Mouse (Mus musculus) lung, postnatal 0 days (tissue): ENCODE results near the gene Uba2. TPM values are rescaled to one million over a fixed set of nuclear protein-coding genes. Genes with fewer than 3 reads are reported as not detected.
"Not testable (repeated sequence)": the region's sequence is repeated elsewhere in the genome, so short reads cannot be mapped to it uniquely, and the experiment has no call there.

Experiments
- ATAC-seq: fragments of 200-750 bp; cut with Nextera tagmentation; 2 replicates; pipeline ENCODE4 v1.8.0; 2017; ENCODE audit warnings: moderate library complexity
- DNase-seq: peaks from one replicate; pipeline ENCODE4 v3.0.0-alpha.2; 2016; ENCODE audit warnings: low spot score
- H3K27ac ChIP-seq: fragments of 300-500 bp; sonication (generic); 2 replicates; pipeline ENCODE4 v1.5.1; 2014; ENCODE audit warnings: antibody characterized with exemption, mild to moderate bottlenecking, low read length, mixed read lengths
- H3K27me3 ChIP-seq: fragments of 300-500 bp; sonication (generic); replicated peaks from 2 replicates; pipeline ENCODE4 v1.6.1; 2014; ENCODE audit warnings: low read length, mixed read lengths; ENCODE audit not compliant: insufficient read depth
- H3K36me3 ChIP-seq: fragments of 300-500 bp; sonication (generic); 2 replicates; pipeline ENCODE4 v1.6.1; 2014; ENCODE audit warnings: low read length, mixed read lengths; ENCODE audit not compliant: insufficient read depth
- H3K4me1 ChIP-seq: fragments of 300-500 bp; sonication (generic); 2 replicates; pipeline ENCODE4 v1.6.1; 2014; ENCODE audit warnings: antibody characterized with exemption, low read depth, low read length, mixed read lengths; ENCODE audit not compliant: insufficient read depth
- H3K4me2 ChIP-seq: fragments of 300-500 bp; sonication (generic); replicated peaks from 2 replicates; pipeline ENCODE4 v1.6.1; 2014; ENCODE audit warnings: low read depth, mild to moderate bottlenecking, low read length, moderate library complexity, mixed read lengths
- H3K4me3 ChIP-seq: fragments of 300-500 bp; sonication (generic); 2 replicates; pipeline ENCODE4 v1.5.1; 2014; ENCODE audit warnings: low read depth, low read length
- H3K9ac ChIP-seq: fragments of 300-500 bp; sonication (generic); replicated peaks from 2 replicates; pipeline ENCODE4 v1.6.1; 2014; ENCODE audit warnings: low read depth, mild to moderate bottlenecking
- H3K9me3 ChIP-seq: fragments of 300-500 bp; sonication (generic); 2 replicates; pipeline ENCODE4 v1.6.1; 2016; ENCODE audit warnings: low read length, mixed read lengths
- CTCF ChIP-seq: IDR thresholded peaks from 2 replicates; pipeline ENCODE4 v1.5.1; 2016; ENCODE audit warnings: antibody characterized with exemption, mild to moderate bottlenecking
- EP300 ChIP-seq: IDR thresholded peaks from 2 replicates; pipeline ENCODE4 v1.6.1; 2016; ENCODE audit warnings: antibody characterized with exemption, mild to moderate bottlenecking, control low read depth
- WGBS: fragments of 180-500 bp; shearing (Covaris S2); extraction: QIAGEN DNeasy Blood & Tissue Kit; methylation state at CpG from one replicate; pipeline ENCODE4 v1.1.7; 2014; 5-methylcytosine and 5-hydroxymethylcytosine counted together
- polyA plus RNA-seq: library from polyadenylated mRNA; unstranded; fragments of >200 nt; fragmentation: Nextera tagmentation; extraction: Ambion mirVana; gene quantifications from 2 replicates; pipeline ENCODE4 v1.2.1, GENCODE M21; 2015

Gene Uba2
- polyA plus RNA-seq, 1 experiment from 2014 or later, result 82.8 TPM

DNA sequence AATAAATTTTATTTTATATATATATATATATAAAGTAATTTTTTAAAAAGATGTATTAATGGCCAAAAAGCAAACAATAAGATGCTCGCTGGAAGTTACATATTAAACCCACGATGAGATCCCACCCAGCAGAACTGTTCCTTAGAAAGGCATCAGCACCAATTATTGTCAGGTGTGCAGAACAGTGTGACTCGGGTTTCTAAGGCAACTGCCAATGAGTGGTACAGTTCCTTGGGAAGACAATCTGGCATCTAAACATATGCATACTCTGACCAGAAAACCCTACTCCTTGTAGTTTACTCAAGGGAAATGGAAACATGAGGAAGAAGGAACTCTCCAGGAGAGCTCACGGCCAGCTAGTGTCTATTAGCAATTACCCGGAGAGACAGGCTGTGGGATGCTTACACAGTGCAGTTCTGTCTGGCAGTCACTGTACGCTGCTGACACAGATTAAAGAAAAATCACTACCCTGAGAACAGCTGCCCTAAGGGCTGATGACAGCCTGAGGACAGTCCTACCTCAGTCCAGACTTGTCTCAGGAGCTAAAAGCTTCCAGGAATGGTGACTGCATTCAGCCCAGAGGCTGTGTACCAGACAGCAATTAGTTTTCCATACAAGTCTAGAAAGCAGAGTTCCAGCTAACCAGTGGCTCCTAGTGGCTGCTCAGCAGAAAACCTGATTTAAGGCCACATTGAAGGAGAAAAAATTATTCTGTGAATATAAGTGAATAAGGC is 46.2 kb downstream of the Uba2 start:
- Histone ChIP-seq H3K4me1 (no peaks in the 10 kb centered on the region), H3K27me3 (no peaks in the 10 kb centered on the region), H3K4me2 (no peak overlapping the region), H3K4me3 (no peak overlapping the region), H3K9me3 (no peaks in the 10 kb centered on the region), H3K27ac (no peak overlapping the region), H3K36me3 (no peaks in the 10 kb centered on the region), H3K9ac (no peak overlapping the region)
- peak; percentile 24 for DNase-seq
- ATAC-seq, result no peak
- peak; percentile 53 for TF ChIP-seq CTCF
- TF ChIP-seq EP300, result no peak
- WGBS, result 91% methylated on average over 6 of the region's 6 CpGs

DNA sequence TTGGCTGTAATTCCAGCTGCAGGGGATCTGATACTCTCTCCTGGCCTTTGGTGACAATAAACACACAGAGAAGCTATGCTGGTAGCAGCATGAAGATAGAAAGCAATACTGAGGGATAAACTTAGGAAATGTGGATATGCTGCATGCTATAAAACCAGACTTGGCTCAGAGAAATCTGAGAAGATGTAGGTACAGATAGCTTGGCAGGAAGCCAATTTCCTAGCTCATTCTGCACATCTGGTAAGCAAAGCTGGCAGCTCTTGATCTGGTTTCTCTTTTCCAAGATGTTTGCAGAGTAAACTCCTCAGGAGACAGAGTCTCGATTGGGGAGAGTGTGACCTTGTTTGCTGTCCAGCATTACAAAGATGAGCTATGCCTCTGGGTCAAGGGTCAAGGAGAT is 48.8 kb downstream of the Uba2 start:
- ATAC-seq, H3K4me3 ChIP-seq, H3K9ac ChIP-seq, H3K4me1 ChIP-seq, H3K27ac ChIP-seq, H3K9me3 ChIP-seq, H3K4me2 ChIP-seq, H3K27me3 ChIP-seq, DNase-seq, H3K36me3 ChIP-seq: not testable (repeated sequence)
- WGBS, result 10% methylated on average over 1 of the region's 1 CpGs

DNA sequence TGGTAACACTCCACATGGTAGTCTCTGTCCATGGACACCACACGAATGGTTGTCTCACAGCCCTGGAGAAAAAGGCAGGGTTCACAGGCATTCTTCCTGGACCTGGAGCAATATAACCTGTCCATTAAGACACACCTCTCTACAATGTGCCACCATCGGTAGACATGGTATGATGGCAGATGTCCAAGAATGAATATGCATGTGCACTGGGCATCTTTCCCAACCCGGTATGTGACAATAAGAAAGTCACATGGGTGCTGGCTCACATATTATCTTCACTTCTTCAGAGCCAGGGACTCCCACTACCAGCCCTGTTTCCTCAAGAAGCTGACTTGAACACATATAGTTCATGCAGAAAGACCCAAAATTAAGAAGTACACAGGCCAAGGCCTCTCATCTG is 52.8 kb downstream of the Uba2 start:
- Histone ChIP-seq H3K4me3 (no peak overlapping the region), H3K27ac (no peak overlapping the region), H3K9me3 (no peaks in the 10 kb centered on the region), H3K27me3 (no peaks in the 10 kb centered on the region), H3K9ac (no peak overlapping the region), H3K4me1 (no peaks in the 10 kb centered on the region), H3K36me3 (0 out of 2 replicates have a peak, but pooled peaks cover 6% of the 10 kb centered on the region), H3K4me2 (no peak overlapping the region)
- ATAC-seq (no peak; the same call in 1 of the 2 replicates), DNase-seq (no peak)
- TF ChIP-seq CTCF (no peak), EP300 (no peak)
- WGBS, result 64% methylated on average over 3 of the region's 3 CpGs

DNA sequence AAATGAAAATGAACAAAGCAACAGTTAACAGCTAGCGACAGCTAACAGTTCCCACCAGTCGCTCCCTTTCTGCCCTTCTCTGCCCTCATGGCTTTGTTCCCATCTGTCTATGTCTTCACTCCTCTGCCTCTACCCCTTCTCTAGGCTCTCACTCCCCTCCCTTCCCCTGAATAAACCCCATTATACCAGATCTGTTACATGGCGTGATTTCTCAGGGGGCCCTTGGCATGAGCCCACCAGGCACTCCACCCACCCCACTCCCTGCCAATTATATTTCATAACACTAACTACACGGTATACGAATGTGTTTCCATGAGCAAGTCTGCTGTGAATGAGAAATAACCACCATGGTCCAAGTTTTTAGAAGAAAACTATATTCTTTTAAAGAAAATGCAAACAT is 60.2 kb downstream of the Uba2 start:
- no peak for TF ChIP-seq CTCF
- no peak for TF ChIP-seq EP300
- no peak for DNase-seq
- H3K36me3 ChIP-seq, result peaks cover 10% of the 10 kb centered on the region
- no peak overlapping the region for H3K27ac ChIP-seq
- ATAC-seq, result no peak
- H3K9me3 ChIP-seq, result no peaks in the 10 kb centered on the region
- no peak overlapping the region for H3K4me2 ChIP-seq
- WGBS, result 74% methylated on average over 5 of the region's 5 CpGs
- no peaks in the 10 kb centered on the region for H3K27me3 ChIP-seq
- H3K9ac ChIP-seq, result no peak overlapping the region
- no peak overlapping the region for H3K4me3 ChIP-seq
- no peaks in the 10 kb centered on the region for H3K4me1 ChIP-seq

DNA sequence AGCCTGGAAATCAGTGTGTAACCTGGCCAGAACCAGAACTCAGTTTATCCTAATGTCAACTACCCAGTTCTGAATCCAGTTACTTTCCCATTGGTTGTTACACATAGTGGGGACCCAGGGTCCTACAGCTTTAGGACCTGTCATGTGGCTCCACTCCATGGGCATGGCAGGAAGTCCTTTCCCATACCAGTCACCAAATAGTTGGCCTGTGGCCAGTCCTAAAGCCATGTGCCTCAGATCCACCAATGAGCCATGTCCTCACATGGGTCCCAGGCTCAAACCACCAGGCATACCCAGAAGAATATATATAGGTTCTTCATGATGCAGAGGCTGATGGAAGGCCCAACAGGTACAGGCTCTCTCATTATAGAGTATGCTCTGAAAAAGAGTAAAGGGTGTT is 68.1 kb downstream of the Uba2 start:
- TF ChIP-seq EP300, result no peak
- TF ChIP-seq CTCF, result no peak
- Histone ChIP-seq H3K9ac (no peak overlapping the region), H3K36me3 (no peaks in the 10 kb centered on the region), H3K4me1 (no peaks in the 10 kb centered on the region), H3K4me2 (no peak overlapping the region), H3K4me3 (no peak overlapping the region), H3K9me3 (no peaks in the 10 kb centered on the region), H3K27me3 (no peaks in the 10 kb centered on the region), H3K27ac (no peak overlapping the region)
- no peak for DNase-seq
- no peak for ATAC-seq

DNA sequence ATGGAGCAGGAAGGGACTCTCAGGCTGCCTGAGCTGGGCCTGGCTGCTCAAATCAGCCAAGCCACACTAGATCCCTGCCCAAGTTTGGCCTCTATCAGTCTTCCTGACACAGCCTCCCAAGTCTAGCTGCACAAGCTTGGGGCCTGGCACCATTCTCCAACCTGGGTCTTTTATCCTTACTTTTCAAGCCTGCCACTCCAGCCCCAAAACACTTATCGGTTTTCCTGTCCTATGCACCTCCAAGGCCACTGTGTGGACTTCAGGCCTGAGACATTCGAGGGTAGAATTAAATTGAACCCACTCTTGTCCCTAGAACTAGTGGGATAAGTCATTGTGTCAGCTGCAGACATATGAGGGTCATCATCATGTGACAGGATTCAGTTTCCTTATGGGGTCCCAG is 69.4 kb downstream of the Uba2 start:
- ATAC-seq (no peak), DNase-seq (no peak)
- Histone ChIP-seq H3K27me3 (no peaks in the 10 kb centered on the region), H3K36me3 (no peaks in the 10 kb centered on the region), H3K4me1 (no peaks in the 10 kb centered on the region), H3K27ac (no peak overlapping the region), H3K9me3 (no peaks in the 10 kb centered on the region), H3K4me3 (no peak overlapping the region), H3K4me2 (no peak overlapping the region), H3K9ac (no peak overlapping the region)
- 75% methylated on average over 2 of the region's 2 CpGs for WGBS
- TF ChIP-seq EP300 (no peak), CTCF (no peak)
